Mouse (Mus musculus) lung, embryonic 15.5 days (tissue): ENCODE data around the gene Slc35a1. TPM values are rescaled to one million over a fixed set of nuclear protein-coding genes. Genes with fewer than 3 reads are reported as not detected.

Experiments
- ATAC-seq: fragments of 200-750 bp; cut with Nextera tagmentation; 2 replicates; pipeline ENCODE4 v1.8.0; 2017; ENCODE audit warnings: moderate number of reproducible peaks, borderline replicate concordance; ENCODE audit not compliant: low FRiP score, low TSS enrichment; ENCODE audit errors: extremely low read depth
- H3K27ac ChIP-seq: fragments of 300-500 bp; sonication (generic); 2 replicates; pipeline ENCODE4 v1.5.1; 2015; ENCODE audit warnings: moderate library complexity, mild to moderate bottlenecking, inconsistent platforms
- H3K27me3 ChIP-seq: fragments of 300-500 bp; sonication (generic); 2 replicates; pipeline ENCODE4 v1.6.1; 2015; ENCODE audit warnings: inconsistent platforms
- H3K36me3 ChIP-seq: fragments of 300-500 bp; sonication (generic); 2 replicates; pipeline ENCODE4 v1.6.1; 2015; ENCODE audit warnings: inconsistent platforms
- H3K4me1 ChIP-seq: fragments of 300-500 bp; sonication (generic); 2 replicates; pipeline ENCODE4 v1.6.1; 2015; ENCODE audit warnings: inconsistent platforms
- H3K4me2 ChIP-seq: fragments of 300-500 bp; sonication (generic); 2 replicates; pipeline ENCODE4 v1.6.1; 2015; ENCODE audit warnings: inconsistent platforms, mild to moderate bottlenecking, moderate library complexity
- H3K4me3 ChIP-seq: fragments of 300-500 bp; sonication (generic); 2 replicates; pipeline ENCODE4 v1.5.1; 2015; ENCODE audit warnings: mild to moderate bottlenecking, inconsistent platforms
- H3K9ac ChIP-seq: fragments of 300-500 bp; sonication (generic); 2 replicates; pipeline ENCODE4 v1.6.1; 2015; ENCODE audit warnings: inconsistent platforms
- H3K9me3 ChIP-seq: fragments of 300-500 bp; sonication (generic); 2 replicates; pipeline ENCODE4 v1.6.1; 2016; ENCODE audit warnings: inconsistent platforms
- WGBS: fragments of 180-500 bp; shearing (Covaris S2); methylation state at CpG from one replicate; pipeline ENCODE4 v1.1.7; 2015; 5-methylcytosine and 5-hydroxymethylcytosine counted together
- polyA plus RNA-seq: library from polyadenylated mRNA; unstranded; fragments of >200 nt; fragmentation: Nextera tagmentation; extraction: Ambion mirVana; gene quantifications from 2 replicates; pipeline ENCODE4 v1.2.1, GENCODE M21; 2015

Slc35a1 gene
- polyA plus RNA-seq, 1 experiment from 2014 or later, result 58.8 TPM

- no peak overlapping the region for H3K27ac ChIP-seq
- H3K4me1 ChIP-seq, result peaks cover 22% of the 10 kb centered on the region
- 54% methylated on average over 6 of the region's 6 CpGs for WGBS
- H3K9ac ChIP-seq, result peak overlapping the region; percentile 89
- no peaks in the 10 kb centered on the region for H3K27me3 ChIP-seq
- no peaks in the 10 kb centered on the region for H3K9me3 ChIP-seq
- H3K4me2 ChIP-seq, result peak overlapping the region; percentile 80
- H3K4me3 ChIP-seq, result peak overlapping the region; percentile 85
- no peak for ATAC-seq
- H3K36me3 ChIP-seq, result peaks cover 7% of the 10 kb centered on the region
These were observed 73.6 kb downstream of the Slc35a1 start for GRCm38 (mm10) chr4:34613571-34614145.

Other genes with a start within 250 kb of the Slc35a1 start
- 54.5 and 56.1 TPM in 2 replicates for gene Akirin2, start 136.5 kb downstream of the Slc35a1 start, polyA plus RNA-seq
- gene Orc3, start 72.5 kb downstream of the Slc35a1 start, polyA plus RNA-seq, result 84.7 and 93.2 TPM in 2 replicates
- 60.8 and 61.0 TPM in 2 replicates for gene Rars2, start 72.5 kb downstream of the Slc35a1 start, polyA plus RNA-seq
- 4.8 and 5.4 TPM in 2 replicates for gene Cfap206, start 42.8 kb upstream of the Slc35a1 start, polyA plus RNA-seq
- gene Gm136, start 68.8 kb upstream of the Slc35a1 start, polyA plus RNA-seq, result not detected in 2 replicates
- 45.2 and 46.0 TPM in 2 replicates for gene Smim8, start 91.0 kb upstream of the Slc35a1 start, polyA plus RNA-seq
- 16.2 and 16.7 TPM in 2 replicates for gene Zfp292, start 195.5 kb upstream of the Slc35a1 start, polyA plus RNA-seq
- gene Cga, start 206.3 kb upstream of the Slc35a1 start, polyA plus RNA-seq, result not detected in 2 replicates